Mouse (Mus musculus): ENCODE results near the gene Arhgap32. TPM values are rescaled to one million over a fixed set of nuclear protein-coding genes. Genes with fewer than 3 reads are reported as not detected.

Arhgap32 gene
- total RNA-seq, 1 experiment from 2014 or later = 45.4 TPM

DNA sequence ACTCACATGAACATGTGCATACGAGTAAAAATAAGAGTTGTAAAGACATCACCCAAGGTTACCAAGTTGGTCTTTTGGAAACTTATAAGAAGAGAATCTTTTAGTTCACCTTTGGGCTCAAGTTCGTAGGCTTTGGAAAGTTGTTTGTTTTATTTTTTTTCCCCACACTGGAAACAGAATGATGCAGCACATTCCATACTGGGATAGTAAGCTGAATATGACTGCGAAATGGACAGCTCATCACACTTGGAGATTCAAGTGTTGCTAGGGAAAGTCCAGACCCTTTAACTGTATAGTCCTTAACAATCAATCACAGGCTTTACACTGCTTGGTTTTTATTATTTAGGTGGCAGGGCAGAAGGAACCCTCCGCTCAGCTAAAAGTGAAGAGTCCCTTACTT is 137.8 kb downstream of the Arhgap32 start:
- no peak for DNase-seq

DNA sequence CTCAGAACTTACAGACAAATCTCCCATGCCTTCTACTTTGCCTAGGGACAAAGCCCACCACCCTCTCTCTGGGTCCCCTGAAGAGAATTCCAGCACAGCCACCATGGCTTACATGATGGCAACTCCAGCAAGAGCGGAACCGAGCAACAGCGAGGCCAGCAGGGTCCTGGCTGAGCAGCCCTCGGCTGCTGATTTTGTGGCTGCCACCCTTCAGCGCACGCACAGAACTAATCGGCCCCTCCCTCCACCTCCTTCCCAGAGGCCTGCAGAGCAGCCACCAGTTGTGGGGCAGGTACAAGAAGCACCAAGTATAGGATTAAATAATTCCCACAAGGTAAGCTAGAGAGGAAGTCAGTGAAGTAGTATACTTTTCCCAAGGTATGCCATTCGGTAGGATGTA is 141.4 kb downstream of the Arhgap32 start:
- DNase-seq = no peak

DNA sequence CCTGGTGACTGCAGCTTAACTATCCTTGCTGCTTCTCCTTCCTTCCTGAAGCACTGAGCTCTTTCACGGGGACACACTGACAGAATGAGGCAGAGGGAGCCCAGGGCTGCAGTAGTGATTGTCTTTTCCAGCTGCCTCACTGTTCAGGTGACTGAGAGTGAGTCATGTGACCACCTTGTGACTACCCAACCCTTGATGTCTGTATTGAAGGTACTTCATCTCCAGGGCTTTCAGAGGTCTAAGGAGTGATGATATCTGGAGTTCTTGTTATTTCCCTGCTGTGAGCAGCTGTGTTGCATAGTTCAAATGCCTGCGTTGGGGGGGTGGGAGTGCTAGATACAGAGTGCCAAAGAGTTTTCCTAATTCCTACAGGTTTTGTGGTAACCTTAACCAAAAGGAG is 141.9 kb downstream of the Arhgap32 start:
- no peak for DNase-seq

DNA sequence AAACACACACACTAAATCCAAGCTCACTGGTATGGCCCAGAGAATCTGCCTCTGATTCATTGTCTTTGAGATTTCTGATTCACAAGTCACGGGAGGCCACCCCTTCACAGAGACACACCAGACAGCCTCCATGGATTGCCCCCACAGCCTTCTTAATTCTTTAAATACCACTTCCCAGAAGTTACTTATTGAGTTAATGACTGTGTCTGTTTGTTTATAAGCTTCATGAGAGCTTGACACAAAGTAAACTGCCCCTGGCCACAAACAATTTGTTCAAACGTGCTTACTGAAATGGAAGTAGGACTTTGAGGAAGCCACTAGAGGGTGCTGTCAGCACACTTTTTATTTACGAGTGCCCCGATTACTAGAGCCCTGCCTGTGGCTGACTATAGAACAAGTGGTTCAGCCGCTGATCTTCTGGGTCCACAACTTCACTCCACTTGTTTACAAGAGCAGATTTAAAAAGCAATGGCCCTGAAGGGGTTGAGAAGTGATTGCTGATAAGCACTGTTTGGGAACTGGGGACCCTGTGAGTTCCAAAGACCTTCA is 156.0 kb downstream of the Arhgap32 start:
- peak; percentile 82 for DNase-seq

DNA sequence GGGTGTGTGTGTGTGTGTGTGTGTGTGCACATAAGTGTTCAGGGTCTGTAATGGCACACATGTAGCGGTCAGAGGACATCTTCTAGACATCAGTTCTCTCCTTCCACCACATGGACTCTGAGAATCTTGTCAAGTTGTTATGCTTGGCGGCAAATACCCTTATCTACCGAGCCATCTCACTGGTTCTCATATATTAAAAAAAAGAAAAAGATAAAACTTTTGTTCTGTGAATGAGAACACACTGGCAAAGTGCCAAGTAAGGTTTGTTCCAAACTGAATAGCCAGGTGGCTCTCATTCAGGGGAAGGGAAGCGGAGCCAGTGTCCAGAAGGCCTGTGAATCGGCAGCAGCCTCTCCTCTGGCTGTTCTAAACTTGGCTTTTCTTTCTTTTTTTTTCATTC is 162.1 kb downstream of the Arhgap32 start:
- no peak for DNase-seq

DNA sequence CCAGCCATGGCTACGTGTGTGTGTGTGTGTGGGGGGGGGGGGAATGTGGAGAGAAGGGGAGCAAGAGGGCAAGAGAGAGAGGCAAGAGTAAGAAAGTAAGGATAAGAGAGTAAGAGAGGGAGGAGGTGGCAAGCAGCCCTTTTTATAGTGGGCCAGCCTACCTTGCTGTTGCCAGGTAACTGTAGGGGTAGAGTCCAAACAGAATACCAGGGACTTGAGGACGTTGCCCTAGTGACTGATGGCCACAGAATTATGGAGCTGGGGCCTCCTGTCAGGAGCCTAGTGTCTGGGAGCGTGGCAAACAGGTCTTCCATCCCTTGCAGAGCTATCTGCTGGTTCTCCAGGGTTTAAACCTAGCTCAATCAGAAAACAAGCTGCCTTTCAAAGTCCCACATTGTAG is 163.9 kb downstream of the Arhgap32 start:
- DNase-seq = no peak

DNA sequence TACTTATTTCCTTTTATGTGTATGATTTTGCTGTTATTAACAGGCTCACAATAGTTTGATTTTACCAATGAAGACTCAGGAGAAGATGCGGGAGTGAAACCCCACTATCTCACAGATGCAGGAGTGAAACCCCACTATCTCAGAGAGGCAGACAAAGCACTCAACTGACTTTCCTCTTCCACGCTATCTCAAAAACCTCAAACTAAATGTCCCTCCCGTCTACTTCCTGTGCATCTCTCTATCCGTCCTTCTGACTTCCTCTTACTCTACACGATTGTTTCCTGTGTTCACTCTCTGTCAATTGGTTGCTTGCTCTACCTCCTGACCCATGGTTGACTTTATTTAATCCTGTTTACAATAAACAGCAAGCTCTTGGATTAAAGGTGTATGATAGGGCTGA is 164.5 kb downstream of the Arhgap32 start:
- DNase-seq = no peak

DNA sequence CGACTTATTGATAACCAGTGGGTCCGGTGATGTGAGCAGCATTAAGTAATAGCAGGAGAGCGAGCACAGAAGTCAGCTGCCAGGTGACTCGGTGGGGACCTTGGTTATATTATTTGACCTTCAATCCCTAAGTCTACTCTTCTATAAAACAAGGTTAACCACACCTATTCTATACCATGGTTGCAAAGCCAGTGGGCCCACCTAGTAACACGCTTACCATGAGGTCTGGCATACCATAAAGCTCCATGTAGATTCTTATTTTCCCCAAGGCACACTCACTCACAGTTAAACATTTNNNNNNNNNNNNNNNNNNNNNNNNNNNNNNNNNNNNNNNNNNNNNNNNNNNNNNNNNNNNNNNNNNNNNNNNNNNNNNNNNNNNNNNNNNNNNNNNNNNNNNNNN is 167.7 kb downstream of the Arhgap32 start:
- DNase-seq = no peak

DNA sequence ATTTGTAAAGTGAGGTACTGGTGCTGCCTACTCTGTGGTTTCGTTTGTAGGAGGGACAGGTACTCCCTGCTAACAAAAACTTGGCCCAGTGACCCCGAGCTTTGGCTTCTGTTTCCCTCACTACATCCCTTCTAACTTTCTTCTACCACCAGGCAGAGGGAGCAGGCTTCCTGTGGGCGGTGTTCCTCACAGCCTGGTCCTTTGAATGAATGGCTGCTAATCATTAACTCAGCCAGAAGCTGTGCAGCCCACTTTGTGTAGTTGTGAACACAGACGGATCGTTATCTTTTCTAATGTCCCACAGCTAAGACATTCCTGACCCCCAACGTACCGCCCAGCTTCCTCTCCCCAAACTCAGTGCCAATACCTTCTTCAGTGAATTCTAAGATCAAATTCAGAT is 175.7 kb downstream of the Arhgap32 start:
- DNase-seq = no peak

DNA sequence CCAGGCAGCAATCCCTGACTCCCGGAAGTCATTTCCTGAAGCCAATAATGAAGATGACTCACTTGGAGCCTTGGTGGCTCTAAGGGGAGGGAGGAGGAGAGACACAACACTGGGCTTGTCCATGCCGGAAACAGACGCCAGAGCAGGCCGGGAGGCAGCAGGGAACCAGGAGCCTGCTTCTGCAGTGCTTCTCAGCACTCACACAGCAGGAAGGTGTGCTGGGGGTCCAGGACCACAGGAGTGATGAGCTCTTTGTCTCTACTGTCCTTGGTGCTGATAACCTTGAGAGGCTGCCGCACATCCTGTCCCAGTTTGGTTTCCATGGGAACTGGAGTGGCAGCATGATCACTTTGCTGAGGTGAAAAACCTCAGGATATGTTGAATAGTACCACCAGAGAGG is 176.8 kb downstream of the Arhgap32 start:
- peak; percentile 74 for DNase-seq

DNA sequence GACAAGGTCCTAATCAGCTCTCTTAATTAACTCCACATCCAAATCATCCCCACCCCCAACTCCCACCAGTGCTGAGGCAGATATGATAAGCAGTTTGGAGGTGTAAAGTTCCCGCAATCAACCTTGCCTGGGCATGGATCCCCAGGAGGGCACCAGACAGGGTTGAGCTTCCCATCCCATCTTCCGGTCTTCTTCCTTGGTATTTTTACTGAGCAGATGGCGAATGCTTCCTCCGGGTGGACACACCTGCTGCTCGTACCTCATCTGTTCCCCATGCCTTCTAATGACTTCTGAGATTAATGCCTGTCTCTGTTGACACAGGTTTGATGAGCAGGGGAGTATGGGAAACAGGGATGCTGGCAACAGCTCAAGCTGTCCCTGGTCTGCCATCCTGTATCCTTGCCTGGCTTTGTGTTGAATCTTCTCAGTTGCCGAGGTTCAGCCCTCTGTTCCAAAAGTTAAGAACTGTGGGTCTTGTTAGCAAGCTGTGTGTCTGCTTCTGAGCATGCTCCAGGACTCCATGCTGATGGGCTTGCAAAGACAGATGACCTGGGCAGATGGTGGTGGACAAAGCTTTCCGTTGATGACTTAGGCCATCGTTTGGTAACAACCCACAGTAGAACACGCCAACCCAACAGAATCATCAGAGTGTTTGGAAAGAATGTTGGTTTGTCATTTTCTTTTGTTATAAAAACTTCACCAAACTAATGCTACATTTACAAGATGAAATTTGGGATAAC is 179.3 kb downstream of the Arhgap32 start:
- no peak for DNase-seq

DNA sequence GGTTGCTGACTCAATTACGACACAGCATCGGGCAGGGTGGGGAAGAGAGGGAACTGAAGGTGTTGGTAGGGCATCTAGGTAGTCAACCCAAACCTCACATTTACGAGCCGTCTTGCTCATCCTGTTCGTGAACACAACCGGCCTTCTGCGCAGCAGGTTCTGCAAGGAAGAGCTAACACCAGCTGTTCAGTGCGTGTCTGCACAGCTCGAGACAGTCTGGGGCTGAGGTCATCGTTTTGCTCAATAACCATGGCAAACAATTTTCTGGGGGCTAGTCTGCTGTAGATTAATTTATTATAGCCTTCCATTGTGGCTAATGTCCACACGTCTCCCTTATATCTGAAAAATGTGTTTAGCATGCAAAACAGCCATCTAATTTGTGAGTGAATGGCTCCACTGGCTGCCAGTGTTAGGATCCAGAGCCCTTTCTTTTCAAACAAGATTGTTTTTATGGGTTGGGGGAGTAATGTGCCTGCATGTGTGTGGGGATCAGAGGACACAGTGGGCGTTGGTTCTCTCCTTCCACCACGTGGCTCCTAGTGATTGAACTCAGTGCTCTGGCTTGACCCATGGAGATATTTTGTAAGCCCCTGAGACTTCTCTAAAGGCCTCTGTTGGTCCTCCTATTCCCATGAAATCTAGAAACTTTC is 186.7 kb downstream of the Arhgap32 start:
- DNase-seq = no peak

DNA sequence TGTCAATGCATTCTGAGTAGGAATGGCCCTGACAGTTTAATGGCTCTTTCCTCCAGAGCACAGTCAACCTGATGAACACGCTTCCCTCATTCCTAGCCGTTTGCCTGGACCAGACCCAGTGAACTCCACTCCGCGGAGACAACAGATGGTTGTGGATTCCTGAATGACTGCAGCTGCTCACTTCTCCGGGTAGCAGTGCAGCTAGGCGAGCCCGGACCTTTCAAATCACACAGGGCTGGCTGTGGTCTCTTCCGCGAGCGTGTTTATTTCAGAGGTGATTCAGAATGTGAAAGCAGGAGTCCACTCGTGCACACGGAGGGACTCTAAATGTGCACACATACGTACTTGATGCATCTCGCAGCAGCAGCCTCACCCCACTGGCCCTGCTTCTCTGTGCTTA is 195.8 kb downstream of the Arhgap32 start:
- no peak for DNase-seq

DNA sequence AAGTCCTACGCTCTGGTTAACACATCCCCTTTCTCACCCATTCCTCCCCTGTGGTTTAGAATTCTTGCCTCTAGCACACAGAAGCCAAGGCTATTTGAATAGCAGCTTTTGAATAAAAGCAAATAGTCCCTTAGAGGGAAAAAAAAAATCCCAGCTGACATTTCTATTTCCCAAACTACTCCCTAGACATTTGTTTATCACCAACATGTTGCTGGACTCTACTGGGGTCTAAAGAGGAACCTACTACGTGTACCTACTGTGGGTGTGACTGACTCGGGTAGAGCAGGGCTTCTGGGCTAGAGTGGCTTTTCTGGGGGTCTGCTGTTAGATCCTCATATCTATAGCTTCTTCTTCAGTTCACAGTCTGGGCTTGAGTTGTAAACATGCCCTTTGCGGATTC is 196.3 kb downstream of the Arhgap32 start:
- no peak for DNase-seq

DNA sequence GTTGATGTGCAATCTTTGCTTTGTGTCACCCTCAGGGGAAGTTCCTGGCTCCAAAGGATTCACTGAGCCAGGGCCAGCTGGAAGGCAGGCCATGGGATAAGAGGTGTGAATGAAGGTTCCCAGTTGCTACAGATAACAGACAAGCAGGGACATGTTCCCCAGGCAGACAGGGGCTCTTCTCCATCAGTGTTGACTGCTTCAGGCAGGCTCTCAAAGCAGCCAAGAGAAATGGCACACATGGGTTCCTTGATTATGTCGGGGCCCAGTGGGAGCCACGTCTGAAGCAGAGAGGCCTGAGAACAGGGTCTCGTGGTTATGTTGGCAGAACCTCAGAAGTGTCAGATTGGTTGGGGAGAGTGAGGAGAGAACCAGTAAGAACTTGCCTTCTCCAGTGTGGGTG is 198.1 kb downstream of the Arhgap32 start:
- DNase-seq = no peak

DNA sequence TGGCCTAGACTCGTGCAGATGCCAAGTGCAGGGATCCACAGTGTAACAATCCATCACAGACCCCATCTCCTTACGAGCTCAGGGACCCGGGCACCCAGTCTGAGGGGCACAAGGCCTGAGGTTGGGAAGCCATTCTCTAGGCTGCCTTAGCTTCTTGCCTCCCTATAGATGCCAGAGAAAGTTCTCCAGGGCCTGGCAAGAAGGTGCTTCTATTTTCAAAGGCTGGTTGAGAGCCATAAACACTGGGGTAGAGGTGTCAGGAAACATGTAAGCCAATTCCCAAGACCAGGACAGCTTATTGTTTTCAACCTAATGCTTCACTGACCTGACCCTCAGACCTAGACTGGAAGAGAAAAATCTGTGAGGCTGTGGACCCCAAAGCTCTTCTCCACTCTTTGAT is 200.1 kb downstream of the Arhgap32 start:
- no peak for DNase-seq

Small RNA genes within 50 kb of the gene (microRNA-seq; reads per million reads assigned to microRNA genes)
- gene Gm44453 = 0 reads per million in 2 experiments

Other genes with a start within 250 kb of the Arhgap32 start
- not detected in 2 replicates for gene Barx2, start 202.7 kb upstream of the Arhgap32 start, total RNA-seq (2021)
- 0.22 and 0.26 TPM in 2 replicates for gene Kcnj5, start 228.2 kb downstream of the Arhgap32 start, total RNA-seq (2021)

All from adrenal gland, postnatal 14 days (tissue).